Mouse (Mus musculus) E14TG2a.4 (cell line): ENCODE measurements at regions not wholly inside any gene's neighbourhood (a gene's known extent, or its start where the extent isn't known, plus 50 kb on each side); places are given as distances from the start of the nearest gene placed in this dataset.

ENCODE experiments used
- H3K27me3 ChIP-seq: 2 replicates; pipeline ENCODE4 v1.6.1; 2014; ENCODE audit warnings: low read length, control low read depth; ENCODE audit not compliant: insufficient read depth
- H3K36me3 ChIP-seq: 2 replicates; pipeline ENCODE4 v1.6.1; 2014; ENCODE audit warnings: low read length, control low read depth; ENCODE audit not compliant: insufficient read depth
- H3K4me1 ChIP-seq: replicated peaks from 2 replicates; pipeline ENCODE4 v1.6.1; 2014; ENCODE audit warnings: low read depth, low read length, control low read depth
- H3K4me3 ChIP-seq: replicated peaks from 2 replicates; pipeline ENCODE4 v1.5.1; 2014; ENCODE audit warnings: mild to moderate bottlenecking, low read length
- H3K9me3 ChIP-seq: 2 replicates; pipeline ENCODE4 v1.6.1; 2014; ENCODE audit warnings: low read length, control low read depth
- CTCF ChIP-seq: conservative IDR thresholded peaks from 2 replicates; pipeline ENCODE4 v1.5.1; 2014; ENCODE audit warnings: low read length
- NANOG ChIP-seq: IDR thresholded peaks from 2 replicates; pipeline ENCODE4 v1.6.1; 2014; ENCODE audit warnings: borderline replicate concordance, low read length, mixed read lengths
- POU5F1 ChIP-seq: IDR thresholded peaks from 2 replicates; pipeline ENCODE4 v1.6.1; 2014; ENCODE audit warnings: low read length, borderline replicate concordance

DNA sequence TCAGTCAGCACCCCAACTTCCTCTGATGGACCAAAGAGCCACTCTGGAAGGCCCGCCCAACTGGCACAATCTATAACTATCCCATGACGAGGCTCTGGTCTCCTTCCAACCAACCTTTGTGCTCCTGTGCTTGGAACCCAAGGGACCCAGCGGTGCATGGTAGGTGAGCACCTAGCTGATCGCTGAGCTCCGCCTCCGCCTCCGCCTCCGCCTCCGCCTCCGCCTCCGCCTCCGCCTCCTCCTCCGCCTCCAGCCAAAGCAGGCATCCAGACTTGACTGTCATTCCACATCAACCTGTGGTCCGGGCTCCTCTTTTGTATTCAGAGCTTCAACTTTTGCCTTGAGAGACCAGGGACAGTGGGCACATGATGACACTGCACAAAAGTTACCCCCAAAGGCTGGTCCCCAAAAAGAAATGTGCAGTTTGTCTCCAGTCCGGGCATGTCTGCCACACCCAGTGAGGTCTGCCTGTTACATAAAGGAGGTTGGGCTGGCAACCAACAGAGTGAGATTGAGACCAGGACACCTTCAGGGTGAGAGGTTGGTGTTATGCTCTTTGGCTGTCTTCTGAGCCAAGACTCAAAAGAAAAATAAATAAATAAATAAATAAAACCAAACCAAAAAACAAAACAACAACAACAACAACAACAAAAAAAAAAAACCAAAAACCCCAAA is 86.1 kb upstream of the Map3k1 start:
- H3K27me3 ChIP-seq = 0 out of 2 replicates have a peak, but pooled peaks cover 3% of the 10 kb centered on the region
- peak overlapping the region; percentile 67 for H3K4me3 ChIP-seq
- peaks cover 27% of the 10 kb centered on the region for H3K4me1 ChIP-seq
- TF ChIP-seq CTCF (no peak), NANOG (no peak), POU5F1 (no peak)
- no peaks in the 10 kb centered on the region for H3K36me3 ChIP-seq
- H3K9me3 ChIP-seq = no peaks in the 10 kb centered on the region

DNA sequence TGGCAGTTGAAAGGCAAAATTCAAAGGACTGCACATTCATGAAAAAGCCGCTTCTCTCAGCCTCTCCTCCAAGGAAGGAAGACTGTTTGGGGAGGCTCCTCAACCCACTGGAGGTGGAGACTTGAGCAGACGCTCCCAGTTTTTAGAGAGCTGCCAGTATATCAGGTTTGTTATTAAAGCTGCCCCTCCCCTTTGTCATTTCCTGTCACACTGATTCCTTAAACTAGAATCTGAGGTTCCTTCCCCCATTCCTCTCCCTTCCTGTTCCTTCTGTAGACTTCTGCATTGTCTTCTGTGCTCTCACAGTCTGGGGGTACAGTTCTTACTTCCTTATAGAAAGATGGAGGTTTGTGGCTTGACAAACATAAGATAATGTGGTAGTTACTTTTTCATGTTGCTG is 87.5 kb upstream of the Map3k1 start:
- H3K27me3 ChIP-seq = peaks cover 5% of the 10 kb centered on the region; the same call in 1 of the 2 replicates
- H3K4me1 ChIP-seq = peaks cover 27% of the 10 kb centered on the region
- TF ChIP-seq POU5F1 (no peak), CTCF (no peak), NANOG (no peak)
- H3K4me3 ChIP-seq = no peak overlapping the region
- no peaks in the 10 kb centered on the region for H3K36me3 ChIP-seq
- H3K9me3 ChIP-seq = no peaks in the 10 kb centered on the region

DNA sequence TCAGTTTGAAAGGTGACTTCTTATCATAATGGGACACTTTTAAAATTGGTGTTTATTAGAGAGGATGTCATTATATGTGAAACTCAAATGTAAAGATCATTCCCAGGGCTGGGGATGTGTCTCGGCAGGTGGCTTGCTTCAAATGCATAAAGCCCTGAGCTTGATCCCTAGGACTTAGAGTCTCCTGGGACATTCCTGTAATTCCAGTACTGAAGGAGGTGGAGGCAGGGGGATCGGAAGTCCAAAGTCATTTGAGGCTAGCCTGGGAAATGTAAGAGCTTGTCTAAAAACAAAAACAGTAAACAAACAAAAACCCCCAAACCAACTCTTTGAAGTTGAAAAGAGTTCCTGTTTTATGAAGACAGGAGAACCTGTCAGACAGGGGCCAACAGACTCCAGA is 94.6 kb upstream of the Map3k1 start:
- Histone ChIP-seq H3K36me3 (no peaks in the 10 kb centered on the region), H3K4me3 (no peak overlapping the region), H3K27me3 (peaks cover 5% of the 10 kb centered on the region; the same call in 1 of the 2 replicates), H3K4me1 (peaks cover 37% of the 10 kb centered on the region), H3K9me3 (no peaks in the 10 kb centered on the region)
- TF ChIP-seq NANOG (no peak), CTCF (no peak), POU5F1 (no peak)

DNA sequence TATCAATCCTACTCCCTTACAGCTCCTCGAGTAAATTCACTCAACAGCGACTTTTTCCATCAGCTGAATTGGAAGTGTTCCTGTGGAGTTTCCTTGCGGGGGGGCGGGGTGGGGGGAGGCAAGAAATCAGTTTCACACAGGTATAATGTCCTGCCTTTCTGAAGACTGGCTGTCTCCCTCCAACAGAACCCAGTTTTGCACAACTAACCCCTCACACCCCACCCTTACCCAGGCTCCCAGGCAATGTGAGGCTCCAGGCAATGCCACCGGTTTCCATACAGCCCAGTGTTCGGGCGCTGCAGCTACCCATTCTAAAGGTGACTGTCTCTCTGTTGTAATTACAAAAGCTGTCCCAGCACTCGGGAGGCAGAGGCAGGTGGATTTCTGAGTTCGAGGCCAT is 95.1 kb upstream of the Map3k1 start:
- no peaks in the 10 kb centered on the region for H3K9me3 ChIP-seq
- peaks cover 2% of the 10 kb centered on the region; the same call in 1 of the 2 replicates for H3K27me3 ChIP-seq
- H3K36me3 ChIP-seq = no peaks in the 10 kb centered on the region
- no peak overlapping the region for H3K4me3 ChIP-seq
- H3K4me1 ChIP-seq = peaks cover 38% of the 10 kb centered on the region
- TF ChIP-seq NANOG = no peak
- TF ChIP-seq POU5F1 = no peak
- TF ChIP-seq CTCF = no peak

DNA sequence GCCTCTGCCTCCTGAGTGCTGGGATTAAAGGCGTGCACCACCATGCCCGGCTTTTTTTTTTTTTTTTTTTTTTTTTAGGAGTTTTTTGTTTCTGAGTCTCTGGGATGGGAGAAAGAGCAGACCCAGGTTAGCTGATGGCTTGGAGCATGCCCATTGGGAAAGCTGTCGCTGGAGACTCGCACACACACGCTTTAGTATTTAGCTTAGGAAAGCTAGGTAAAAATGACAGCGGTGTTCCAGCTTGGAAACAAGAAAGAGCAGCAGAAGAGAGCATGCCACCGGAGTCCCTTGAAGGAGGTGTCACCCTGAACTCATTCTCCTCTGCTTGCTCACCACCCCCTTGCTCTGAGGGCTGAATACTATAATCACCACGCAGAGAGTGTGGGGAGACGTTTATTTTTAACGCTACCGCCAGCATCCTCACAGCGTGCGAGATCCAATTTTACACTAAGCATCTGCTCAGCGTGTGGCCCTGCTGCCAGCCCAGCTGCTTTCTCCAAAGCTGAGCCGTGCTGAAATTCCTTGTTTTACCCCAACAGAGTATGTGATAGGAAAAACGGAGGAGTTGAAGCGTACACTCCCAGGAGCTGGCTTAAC is 95.9 kb upstream of the Map3k1 start:
- Histone ChIP-seq H3K36me3 (no peaks in the 10 kb centered on the region), H3K4me1 (peaks cover 42% of the 10 kb centered on the region), H3K27me3 (peaks cover 2% of the 10 kb centered on the region; the same call in 1 of the 2 replicates), H3K9me3 (no peaks in the 10 kb centered on the region), H3K4me3 (peak overlapping the region; percentile 55)
- TF ChIP-seq POU5F1 = no peak
- TF ChIP-seq NANOG = no peak
- no peak for TF ChIP-seq CTCF

DNA sequence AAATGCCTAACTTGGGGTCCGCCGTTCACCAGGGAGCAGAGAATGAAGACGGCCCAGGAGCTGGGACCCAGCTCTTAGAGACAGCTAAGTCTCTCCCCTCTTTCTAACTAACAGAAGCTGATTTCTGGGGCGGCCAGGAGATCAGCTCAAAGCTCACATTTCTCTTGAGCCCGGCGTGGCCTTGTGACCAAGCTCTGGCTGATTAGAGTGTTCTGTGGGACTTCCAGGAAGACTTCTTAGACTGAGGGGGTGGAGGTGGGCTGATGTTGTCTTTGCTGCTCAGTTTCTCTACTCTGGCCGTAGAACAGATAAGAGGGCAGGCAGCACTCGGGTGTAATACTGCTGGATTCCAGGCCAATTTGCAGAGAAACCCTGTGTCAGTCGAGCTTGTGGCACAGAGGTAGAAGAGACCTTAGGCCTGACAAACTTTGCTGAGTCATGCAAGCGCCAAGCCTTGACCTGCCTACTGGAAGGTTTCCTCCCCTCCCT is 96.5 kb upstream of the Map3k1 start:
- H3K27me3 ChIP-seq = peaks cover 2% of the 10 kb centered on the region; the same call in 1 of the 2 replicates
- peak overlapping the region; percentile 55 for H3K4me3 ChIP-seq
- peaks cover 42% of the 10 kb centered on the region for H3K4me1 ChIP-seq
- TF ChIP-seq NANOG = no peak
- TF ChIP-seq POU5F1 = no peak
- no peak for TF ChIP-seq CTCF
- H3K9me3 ChIP-seq = no peaks in the 10 kb centered on the region
- H3K36me3 ChIP-seq = no peaks in the 10 kb centered on the region

DNA sequence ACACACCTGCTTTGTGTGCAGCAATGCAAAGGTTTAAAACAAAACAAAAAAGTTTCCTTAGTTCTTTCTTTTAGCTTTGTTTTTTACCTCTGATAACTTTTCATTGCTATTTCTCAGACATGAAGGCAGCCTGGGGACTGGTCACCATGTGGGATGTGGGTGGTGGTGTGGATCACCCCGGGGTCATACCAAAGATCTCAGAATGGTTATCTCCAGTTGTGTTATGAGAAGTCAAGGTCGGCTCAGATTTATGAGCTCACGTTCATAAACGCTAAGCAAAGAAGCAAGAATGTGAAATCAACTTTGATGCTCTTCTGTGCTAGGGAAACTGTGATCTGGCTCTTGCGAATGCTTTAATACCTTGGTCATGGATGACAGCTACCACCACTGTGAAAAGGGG is 102.3 kb upstream of the Map3k1 start:
- Histone ChIP-seq H3K27me3 (peaks cover 5% of the 10 kb centered on the region; the same call in 1 of the 2 replicates), H3K36me3 (no peaks in the 10 kb centered on the region), H3K4me1 (peaks cover 35% of the 10 kb centered on the region), H3K4me3 (no peak overlapping the region), H3K9me3 (no peaks in the 10 kb centered on the region)
- TF ChIP-seq POU5F1 (no peak), CTCF (no peak), NANOG (no peak)

DNA sequence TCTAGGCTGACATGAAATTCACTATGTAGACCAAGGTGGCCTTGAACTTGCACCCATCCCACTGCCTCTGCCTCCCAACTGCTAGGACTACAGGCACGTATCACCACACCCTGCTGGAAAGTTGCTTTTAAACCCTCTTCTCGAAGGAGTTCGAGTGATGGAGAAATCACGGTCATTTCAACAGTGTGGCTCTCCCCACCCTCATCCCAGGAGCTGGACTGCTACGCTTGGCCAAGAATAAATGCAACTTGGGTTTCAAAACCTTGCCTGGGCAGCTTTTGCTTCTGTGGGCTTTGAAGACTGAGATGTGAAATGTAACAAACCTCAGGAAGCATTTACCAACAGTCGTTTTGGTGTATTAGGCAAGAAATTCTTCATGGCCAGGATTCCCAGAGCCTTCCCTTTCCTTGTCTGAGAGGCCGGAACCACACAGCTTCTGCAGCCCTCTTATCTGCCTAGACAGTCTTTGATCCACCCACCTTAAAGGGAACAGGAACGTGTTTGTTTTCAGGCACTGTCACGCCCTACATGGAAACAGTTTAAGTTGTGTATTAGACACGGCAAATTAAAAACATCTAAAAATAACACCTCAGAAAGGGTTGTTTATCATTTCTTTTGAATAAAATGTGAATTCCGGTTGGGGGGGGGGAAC is 103.0 kb upstream of the Map3k1 start:
- H3K27me3 ChIP-seq = peaks cover 5% of the 10 kb centered on the region; the same call in 1 of the 2 replicates
- no peaks in the 10 kb centered on the region for H3K9me3 ChIP-seq
- H3K4me3 ChIP-seq = no peak overlapping the region
- H3K4me1 ChIP-seq = peaks cover 41% of the 10 kb centered on the region
- TF ChIP-seq NANOG (no peak), CTCF (no peak), POU5F1 (no peak)
- no peaks in the 10 kb centered on the region for H3K36me3 ChIP-seq
